Mouse (Mus musculus) T-helper 2 cell (primary cell): Measurements from ENCODE around the gene Ap1m1.

Experiments used
- in situ Hi-C: fragments of 300-600 bp; cut with MboI, MseI; formaldehyde crosslinking; loops from one replicate; pipeline ENCODE4 v1.15.1; 2025; ENCODE audit warnings: high pct_unique_total_duplicates

Gene Ap1m1

DNA sequence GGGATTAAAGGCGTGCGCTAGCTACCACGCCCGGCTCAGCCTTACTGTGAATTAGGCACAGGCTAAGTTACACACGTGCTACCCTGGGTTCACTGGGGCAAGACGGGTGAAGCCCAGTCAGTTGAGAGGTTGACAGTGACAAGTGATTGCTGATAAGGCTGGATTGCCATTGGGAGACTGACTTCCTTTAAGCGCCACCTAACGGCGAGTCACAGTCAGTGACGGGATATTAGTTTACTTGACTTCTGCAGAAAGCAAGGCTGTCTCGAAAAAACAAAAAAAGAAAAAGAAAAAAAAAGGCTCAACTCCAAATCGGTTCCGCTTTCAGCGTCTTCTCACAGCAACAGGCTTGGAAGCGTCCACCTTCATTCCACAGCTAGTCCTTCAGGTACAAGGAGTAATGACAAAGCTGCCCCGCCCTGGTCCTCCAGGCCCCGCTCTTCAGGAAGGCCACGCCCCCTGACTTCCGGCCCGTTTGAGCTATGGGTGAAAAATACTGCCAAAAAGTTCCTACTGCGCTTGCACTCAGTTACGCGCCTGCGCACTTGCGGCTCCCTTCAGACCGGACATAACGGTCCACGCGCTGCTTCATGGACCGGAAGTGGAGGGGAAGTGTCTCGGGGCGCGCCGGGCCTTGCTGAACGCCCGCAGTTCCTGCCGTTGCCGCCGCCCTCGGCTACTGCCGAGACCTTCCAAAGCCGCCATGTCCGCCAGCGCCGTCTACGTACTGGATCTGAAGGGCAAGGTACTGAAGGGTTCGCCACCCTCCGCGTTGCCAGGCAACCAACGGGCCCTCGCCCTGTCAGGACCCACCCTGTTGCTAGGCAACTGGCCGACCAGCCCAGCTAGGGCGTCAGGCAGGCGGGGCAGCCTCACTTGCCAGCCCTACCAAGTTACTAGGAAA, at the start of gene Ap1m1:
Gene Ap1m1, plus strand, starts transcription at position 520 of the 904 bp plus-strand sequence.
- in situ Hi-C loops = no loop called here

DNA sequence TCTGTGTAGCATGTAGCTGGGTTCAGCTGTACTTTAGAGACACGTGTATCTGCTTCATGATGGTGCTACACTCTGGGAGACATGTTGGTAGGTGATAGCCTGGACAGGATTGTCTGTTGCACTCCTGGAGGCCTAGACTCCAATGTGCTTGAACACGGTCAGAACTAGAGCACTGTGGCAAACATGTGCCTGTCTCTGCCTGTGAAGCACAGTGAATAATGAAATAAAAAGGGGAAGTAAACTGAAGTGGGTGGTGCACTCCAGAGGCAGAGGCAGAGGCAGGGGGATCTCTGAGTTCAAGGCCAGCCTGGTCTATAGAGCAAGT, 49.6 kb upstream of the Ap1m1 start:
- in situ Hi-C loops = no loop called here

DNA sequence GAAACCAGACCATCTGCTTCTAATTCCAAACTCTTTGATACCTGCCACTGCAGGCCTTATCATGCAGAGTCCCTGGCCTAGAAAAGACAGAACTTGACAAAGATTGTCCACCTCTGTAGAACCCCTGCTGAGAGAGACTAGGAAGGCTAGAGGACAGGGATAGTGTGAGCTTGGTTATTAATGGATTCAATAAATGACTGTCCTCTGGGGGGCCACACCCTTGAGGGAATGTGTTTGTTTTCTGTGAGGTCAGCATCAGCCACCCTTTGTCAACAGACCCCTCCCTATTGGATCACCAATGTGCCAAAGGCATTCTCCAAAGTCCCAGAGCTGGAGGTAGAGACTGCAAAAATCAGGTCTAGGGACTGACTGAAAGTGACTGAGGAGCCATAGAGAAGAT, 47.8 kb upstream of the Ap1m1 start:
- in situ Hi-C loops = no loop called here

DNA sequence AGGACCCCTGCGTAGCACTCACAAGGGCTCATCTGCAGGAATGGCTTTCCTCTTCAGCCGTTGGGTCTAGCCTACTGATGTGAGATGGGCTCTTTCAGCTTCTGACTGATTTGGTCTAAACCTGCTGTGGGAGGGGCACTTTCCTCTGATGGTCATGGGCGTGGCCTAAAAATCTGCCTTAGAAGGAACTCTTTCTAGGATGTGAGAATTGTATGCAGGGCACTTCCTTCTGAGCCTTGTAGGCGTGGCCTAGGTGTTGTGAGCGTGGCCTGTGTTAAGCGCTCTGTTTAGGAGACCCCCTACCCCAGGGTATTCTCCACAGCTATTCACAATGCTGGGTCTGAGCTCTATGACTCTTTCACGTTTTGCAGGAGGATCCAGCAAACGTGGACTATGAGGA, 41.8 kb upstream of the Ap1m1 start:
- in situ Hi-C loops = no loop called here

DNA sequence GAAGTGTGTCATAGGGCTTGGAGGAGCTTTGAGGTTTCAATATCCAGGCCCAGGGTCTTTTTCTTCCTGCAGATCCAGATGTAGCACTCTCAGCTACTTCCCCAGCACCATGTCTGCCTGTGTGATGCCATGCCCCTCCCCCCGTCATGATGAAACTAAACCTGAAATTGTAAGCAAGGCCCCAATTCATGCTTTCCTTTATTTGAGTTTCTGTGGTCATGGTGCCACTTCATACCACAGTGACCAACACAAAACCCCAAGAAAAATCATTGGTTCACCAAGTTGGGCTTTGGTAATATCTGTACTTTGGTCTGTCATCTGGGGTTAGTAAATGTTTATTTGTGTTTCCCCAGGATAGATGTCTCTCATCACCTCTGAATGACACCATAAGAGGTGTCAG, 31.2 kb upstream of the Ap1m1 start:
- in situ Hi-C loops = no loop called here

DNA sequence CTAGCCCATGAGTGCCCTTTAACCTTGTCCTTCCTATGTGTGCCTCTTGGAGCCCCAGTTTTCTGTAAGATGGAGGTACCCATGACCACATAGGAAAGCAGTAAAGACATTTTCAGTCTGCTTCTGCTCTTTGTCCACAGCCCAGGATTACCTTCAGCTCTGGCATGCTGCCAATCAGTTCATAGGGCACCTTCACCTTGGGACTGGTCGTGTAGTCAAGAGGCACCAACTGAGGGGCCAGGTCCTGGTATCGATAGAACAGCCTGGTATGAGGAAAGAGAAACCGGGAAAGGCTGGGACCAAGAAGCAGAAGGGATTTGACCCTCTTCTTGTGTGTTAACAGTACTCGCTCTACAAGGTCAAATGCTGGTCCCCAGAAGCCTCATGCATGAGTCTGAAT, 29.6 kb upstream of the Ap1m1 start:
- in situ Hi-C loops = no loop called here

DNA sequence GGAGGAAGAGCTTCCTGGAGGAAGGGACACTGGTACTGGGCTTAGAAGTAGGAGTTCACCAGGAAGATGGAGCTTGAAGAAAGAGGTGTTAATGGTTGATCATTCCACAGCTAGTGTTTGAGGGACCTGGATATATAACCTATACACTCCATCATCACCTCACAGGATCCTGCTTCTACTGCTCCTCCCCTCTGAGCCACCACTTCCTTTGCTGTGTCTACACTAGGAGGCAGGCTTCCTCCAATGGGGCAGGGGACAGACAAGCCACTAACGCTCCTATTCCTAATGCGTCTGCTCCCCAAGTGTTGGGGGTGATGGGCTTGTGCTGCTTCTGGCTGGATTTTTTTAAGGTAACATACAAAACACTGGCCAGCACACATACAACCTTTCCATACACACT, 29.1 kb upstream of the Ap1m1 start:
- in situ Hi-C loops = no loop called here

DNA sequence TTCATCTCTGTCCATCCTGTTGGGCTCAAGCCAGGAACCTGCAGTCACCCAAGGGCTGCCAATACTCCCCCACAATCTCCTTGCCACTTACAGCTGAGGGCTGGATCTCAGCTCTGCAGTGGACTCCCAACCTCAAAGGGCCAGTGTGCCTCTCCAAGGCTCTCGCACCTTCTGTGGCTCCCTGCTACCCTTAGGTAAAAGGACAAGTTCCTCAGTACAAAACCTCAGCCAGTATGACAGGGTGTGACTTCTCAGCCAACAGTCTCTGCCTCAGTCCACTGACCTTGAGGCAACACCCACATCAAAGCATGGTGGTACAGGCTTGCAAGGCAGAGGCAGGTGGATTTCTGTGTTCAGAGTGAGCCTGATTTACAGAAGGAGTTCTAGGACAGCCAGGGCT, 28.0 kb upstream of the Ap1m1 start:
- in situ Hi-C loops = no loop called here

DNA sequence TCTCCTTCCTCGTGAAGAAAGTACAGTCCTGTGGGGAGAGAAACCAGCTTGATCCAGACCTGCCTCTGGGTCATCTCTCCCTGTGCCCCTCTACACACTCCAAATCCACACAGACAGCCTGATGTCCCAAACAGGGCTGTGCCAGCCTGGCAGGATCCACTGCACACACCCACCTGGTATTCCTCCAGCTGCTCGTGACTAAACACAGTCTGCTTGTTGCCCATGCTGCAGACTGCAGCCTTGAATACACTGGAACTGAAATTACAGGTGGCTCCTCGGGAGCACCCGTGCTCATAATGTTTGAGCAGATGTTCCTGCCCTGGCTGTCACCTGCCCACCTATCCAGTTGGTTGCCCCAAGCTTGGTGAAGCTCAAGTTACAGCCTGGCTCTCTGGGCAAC, 27.1 kb upstream of the Ap1m1 start, which contains the start of gene Cib3:
Gene Cib3, minus strand, starts transcription at position 87 of the 400 bp plus-strand sequence.
- in situ Hi-C loops = no loop called here

DNA sequence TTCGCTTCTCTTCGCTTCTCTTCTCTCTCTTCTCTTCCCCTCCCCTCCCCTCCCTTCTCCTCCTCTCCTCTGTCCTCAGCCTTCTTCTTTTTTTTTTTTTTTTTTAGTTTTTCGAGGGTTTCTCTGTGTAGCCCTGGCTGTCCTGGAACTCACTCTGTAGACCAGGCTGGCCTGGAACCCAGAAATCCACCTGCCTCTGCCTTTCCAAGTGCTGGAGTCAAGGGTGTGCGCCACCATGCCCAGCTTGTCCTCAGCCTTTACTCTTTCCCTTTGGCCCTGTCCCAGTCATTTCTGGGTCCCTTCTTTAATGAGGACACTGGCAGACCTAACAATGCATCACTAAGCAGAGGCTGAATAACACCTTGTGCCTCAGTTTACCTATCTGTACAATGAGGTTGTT, 26.3 kb upstream of the Ap1m1 start, which contains the start of gene Gm11034:
Gene Gm11034, minus strand, starts transcription at position 101 of the 400 bp plus-strand sequence.
- in situ Hi-C loops = no loop called here

DNA sequence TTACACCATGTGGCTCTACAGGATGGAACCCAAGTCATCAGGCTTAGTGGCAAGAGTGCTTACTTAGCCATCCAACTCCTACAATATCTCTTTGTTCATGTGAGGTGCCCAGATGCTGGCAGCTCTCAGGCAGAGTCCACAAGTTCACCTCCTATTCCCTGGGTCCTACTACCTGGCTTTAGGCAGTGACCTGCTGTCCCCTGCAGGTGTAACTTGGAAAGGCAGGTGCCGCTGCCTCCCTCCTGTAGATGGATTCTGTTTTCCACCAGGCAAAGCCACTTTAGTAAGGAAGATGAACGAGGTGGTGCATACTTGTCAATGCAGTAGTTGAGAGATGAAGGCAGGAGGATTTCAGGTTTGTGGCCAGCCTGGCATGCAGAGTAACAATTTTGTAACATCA, 24.8 kb upstream of the Ap1m1 start:
- in situ Hi-C loops = no loop called here

DNA sequence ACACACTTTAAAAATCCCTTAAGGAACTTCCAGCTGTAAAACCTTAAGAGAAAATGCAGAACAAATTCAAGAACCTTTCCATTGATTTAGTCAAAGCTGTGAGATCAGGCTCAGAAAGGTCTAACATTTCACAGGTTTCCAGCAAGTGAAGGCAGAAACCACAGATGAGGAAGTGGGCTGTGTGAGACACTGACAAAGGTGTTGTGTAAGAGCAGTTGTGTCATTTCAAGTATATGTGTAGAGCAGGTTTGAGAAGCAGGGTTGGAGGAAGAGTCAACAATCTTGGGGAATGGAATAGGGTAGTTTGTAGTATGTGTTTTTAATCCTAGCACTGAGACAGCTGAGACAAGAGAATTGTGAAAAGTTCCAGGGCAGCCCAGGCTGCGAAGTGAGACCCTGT, 23.9 kb upstream of the Ap1m1 start:
- in situ Hi-C loops = no loop called here

DNA sequence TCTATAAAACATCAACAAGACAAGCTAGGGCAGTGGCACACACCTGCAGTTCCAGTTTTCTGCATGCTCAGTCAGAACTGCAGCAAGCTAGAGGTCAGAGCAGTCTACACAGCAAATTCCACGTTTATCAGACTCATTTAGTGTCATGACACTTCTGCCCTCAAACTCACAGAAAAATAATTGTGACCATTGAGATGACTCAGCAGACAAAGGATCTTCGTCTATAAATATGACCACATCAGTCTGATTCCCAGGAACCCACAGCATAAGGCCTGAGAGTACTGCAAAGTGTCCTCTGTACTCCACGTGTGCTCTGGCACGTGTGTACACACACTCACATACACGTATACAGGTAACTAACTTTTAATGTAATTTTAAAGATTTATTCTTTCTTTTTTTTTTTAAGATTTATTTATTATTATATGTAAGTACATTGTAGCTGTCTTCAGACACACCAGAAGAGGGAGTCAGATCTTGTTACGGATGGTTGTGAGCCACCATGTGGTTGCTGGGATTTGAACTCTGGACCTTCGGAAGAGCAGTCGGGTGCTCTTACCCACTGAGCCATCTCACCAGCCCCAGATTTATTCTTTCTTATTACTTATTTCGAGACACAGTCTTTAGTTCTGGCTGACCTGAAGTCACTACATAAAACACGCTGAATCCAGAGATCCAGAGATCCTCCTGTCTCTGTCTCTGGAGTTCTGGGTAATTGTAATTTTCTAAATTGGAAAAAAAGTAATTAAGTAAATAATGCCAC, 20.9 kb upstream of the Ap1m1 start:
- in situ Hi-C loops = no loop called here

DNA sequence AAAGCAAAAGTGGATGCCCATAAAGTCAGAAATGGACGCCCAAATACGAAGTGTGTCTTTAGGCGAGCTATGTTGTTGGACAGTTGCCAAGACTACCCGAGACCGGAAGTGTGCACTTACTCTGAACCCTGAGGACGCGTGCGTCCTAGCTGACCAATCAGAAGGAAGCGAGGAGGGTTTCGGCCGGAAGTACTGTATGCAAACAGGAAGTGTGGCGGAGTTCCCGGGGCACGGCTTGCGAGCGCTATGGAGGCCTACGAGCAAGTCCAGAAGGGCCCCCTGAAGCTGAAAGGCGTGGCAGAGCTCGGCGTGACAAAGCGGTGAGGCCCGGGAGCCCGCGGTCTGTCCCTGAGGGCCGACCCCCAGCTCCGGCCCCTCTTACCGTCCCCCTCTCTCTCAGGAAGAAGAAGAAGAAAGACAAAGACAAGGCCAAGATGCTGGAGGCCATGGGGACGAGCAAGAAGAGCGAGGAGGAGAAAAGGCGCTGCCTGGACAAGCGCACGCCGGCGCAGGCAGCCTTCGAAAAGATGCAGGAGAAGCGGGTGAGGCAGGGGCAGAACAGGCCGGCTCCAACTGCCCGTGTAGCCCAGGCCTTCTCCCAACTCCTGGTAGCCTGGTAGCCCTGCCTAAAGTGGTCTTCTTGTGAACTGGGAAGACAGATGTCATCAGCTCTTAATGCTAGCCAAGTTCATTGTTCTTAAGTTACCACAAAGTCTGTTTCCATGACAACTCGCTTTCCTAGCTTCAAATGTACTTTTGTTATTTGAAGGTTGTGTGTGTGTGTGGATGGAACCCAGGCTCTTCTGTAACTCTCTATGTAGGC, 20.1 kb upstream of the Ap1m1 start, which contains the start of gene Fam32a:
Gene Fam32a, plus strand, starts transcription at position 190 of the 823 bp plus-strand sequence.
- in situ Hi-C loops = no loop called here

DNA sequence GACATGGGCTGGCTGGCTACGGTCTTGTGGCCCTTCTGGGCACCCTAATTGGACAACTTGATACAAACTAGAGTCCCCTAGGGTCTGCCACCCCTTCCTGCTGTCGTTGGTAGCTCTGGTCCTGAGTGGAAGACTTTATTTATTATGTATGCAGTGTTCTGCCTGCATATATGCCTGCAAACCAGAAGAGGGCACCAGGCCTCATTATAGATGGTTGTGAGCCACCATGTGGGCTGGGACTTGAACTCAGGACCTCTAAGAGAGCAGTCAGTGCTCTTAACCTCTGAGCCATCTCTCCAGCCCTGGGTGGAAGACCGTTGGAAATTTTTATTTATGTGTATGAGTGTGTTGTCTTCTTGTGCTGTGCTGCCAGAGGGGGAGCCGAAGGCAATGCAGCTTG, 19.1 kb upstream of the Ap1m1 start:
- in situ Hi-C loops = no loop called here

DNA sequence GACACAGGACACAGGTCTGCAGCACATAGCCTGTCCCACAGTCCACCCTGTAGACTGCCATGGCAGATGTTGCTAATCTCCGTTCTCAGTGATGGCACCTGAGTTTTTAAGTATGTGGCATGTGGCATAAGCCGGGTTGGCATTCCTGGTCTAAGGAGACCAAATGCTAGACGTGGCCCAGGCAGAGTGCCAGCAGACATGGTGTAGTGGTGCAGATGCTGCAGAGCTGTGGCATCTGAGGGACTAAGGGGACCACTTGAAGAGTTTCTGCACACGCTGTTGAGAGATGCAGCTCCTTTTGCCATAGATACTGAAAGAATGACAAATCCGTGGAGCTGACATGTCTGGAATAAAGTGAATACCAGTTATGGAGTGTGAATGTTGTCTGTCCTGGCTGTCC, 17.2 kb upstream of the Ap1m1 start:
- in situ Hi-C loops = no loop called here

DNA sequence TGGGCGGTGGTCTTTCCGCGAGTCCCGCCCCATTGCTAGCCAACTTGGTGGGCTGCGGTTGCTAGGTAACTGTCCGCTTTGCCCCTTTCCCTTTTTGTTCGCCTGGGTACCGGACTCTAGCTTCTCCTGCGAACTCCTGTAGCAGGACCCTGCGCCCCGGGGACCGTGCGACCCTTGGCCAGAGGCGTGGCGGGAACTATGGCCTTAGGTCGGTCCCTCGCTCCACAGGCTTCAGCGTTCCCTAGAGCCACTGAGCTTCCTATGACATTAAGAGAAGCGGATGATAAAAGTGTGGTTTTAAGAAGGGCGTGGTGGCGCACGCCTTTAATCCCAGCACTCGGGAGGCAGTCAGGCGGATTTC, 565 bp downstream of the Ap1m1 start:
- in situ Hi-C loops = no loop called here

DNA sequence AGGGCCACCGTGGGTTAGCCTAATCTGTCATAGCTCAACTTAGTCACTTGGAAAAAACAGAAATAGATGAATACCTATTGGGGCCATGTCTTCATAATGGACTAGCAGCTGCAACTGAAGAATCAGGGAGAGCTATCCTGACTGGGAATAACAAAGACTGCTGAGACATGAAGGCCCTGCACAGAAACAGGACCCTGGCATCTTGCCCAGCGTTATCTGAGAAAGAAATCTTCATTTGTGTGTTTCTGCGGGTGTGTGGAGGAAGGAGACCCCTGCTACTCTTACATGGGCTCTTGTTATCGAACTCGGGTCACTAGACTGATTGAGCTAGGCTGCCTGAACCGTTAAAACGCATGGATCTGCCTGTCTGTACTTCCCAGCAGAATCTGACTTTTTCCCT, 1.1 kb downstream of the Ap1m1 start:
- in situ Hi-C loops = no loop called here

DNA sequence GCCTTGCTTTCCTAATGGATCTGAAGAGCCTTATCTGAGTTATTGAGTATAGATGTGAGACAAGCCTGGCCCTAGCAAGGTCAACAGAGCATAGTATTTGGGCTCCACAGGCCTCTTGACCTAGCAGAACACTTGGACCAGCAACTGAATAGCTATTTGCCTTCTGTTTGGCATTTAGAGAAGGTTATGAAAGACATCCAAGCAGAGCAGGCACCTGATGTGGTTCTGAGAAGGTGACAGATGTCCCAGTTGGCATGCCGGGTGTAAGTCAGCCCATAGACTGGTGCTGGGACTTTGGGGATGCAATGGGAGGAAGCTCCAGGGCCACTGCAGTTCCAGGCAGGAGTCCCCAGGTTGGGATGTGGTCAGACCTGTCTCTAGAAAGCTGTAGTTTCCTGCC, 2.4 kb downstream of the Ap1m1 start:
- in situ Hi-C loops = no loop called here

DNA sequence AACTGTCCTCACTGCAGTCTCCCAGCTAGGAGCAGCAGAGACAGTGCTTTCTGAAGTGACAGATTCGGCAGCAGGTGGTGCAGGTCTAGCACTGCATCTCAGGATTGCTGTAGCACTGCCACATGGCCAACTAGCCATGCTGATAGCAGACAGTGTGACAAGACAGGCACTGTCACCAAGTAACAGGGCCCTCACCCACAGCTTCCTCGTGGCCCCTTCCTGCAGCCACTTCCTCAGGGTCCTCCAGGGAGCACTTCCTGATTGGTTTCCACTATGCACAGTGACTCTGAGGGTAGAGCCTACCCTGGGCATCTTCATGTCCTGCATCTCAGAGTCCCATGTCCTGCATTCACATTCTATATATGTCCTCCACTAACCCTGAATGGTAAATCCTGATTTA, 4.8 kb downstream of the Ap1m1 start:
- in situ Hi-C loops = no loop called here

DNA sequence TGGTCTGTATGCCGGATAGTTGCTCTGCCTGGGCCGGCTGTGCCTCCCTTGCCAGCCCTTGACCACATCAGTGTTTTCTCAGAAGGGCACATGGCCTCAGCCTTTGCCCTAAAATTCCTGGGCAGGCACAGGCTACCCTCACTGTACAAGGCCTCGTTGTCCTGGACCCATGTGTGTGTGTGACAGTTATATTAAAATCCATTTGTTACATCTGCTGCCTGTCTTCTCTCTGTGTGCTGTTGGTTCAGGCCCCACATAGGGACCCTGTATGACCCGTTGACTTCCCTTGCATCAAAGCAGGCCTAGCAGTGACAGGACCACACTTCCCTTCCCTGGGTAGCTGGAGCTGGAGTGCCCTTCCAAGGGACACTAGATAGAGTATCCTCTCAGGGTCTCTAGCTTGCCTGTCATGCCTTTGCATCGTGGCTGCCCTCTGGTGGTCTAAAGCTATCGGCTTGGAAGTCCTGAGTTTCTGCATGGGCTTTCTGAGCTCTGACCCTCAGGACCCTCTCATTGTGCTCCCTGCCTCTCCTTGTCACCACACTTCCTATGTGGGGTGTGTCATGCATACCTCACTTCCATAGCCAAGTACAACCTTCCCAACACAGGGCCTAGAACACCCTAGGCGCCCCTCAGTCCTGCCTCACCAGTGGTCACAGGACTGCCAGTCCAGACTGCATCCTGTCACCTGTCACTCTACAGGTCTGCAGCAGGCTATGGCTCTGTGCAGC, 17.5 kb downstream of the Ap1m1 start:
- in situ Hi-C loops = no loop called here

DNA sequence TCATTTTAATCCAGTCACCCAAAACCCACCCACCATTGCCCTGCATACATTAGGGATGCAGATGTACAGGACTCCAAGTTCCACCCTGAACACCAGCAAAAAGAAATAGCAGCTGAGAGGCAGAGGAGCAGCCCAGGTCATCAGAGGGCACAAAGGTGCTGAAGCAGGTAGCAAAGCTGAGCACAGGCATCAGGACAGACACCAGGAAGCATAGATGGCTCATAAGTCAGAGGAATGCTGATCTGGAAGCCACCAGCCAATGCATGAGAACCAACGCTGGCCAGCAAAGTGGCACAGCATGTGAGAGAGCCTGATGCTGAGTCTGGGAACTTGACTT, 18.1 kb downstream of the Ap1m1 start:
- in situ Hi-C loops = no loop called here
